In the genomic region with DNA sequence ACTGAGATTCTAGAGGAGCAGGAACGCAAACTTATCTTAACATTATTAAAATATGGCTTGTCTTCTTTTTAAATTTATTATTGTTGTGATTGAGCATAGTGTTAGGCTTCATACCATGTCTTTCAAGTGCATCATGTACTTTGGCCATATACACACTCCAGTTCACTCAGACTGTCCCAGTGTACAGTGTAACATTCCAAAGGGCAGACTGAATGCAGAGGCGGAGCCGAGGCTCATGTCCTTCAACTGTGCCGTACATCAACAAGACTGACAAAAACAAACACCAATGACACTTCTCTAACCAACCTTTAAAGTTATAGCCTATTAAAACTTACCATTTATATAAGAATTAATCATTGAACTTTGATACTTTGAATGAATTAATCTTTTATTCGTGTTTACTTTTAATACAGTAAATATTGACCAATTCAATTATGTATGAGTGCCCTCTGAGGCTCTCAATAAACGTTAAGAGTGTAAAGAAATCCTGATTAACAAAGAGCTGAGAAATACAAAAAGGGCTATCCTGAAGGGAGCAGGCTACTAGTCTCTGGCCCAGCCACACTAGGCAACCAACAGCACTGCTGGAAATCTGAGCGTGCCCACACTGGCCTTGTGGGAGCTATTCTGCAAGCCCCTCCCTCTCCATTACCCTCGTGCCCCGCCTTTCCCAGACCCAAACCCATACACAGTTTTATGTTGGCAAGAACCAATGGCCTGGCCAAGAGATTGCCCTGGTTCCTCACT, we compare ENCODE assay signal across 14 mouse cellular contexts. TPM values are rescaled to one million over a fixed set of nuclear protein-coding genes. Genes with fewer than 3 reads are reported as not detected.
DNase-seq lines count a peak whose midpoint lies in the region; ATAC-seq and TF ChIP-seq lines count a peak whose summit lies in the region.
"Had no signal": no experiment of that assay in that cellular context is flagged by ENCODE, and none has a peak within 500 bp of the region (broad histone marks: within the 10 kb centered on the region; RNA-seq: fewer than 3 reads in every experiment).

No protein-coding gene starts in this region.

- WGBS in lung, embryonic 14.5 days = 63% methylated on average over 9 of the region's 9 CpGs
- 53% methylated on average over 9 of the region's 9 CpGs for WGBS in intestine, postnatal 0 days
- 71% methylated on average over 9 of the region's 9 CpGs for WGBS in liver, embryonic 14.5 days (ENCODE audit: insufficient replicate concordance)

- no peaks in the 10 kb centered on the region for H3K27me3 ChIP-seq in lung, embryonic 14.5 days (ENCODE audit: insufficient read depth, low read length)
- H3K27me3 ChIP-seq in intestine, postnatal 0 days (replicated peaks; ENCODE audit: control insufficient read depth, insufficient read depth, low read length) = no peaks in the 10 kb centered on the region
- H3K27me3 ChIP-seq in liver, embryonic 14.5 days (ENCODE audit: control insufficient read depth, insufficient read depth, low read length) = no peaks in the 10 kb centered on the region
- H3K27me3 ChIP-seq: forebrain, embryonic 13.5 days; hindbrain, embryonic 15.5 days; limb, embryonic 12.5 days had no signal

- no peak overlapping the region for H3K9ac ChIP-seq in lung, embryonic 14.5 days
- H3K9ac ChIP-seq in intestine, postnatal 0 days (ENCODE audit: low read depth, low read length) = no peak overlapping the region
- no peak overlapping the region for H3K9ac ChIP-seq in liver, embryonic 14.5 days (replicated peaks)
- H3K9ac ChIP-seq: forebrain, embryonic 13.5 days; hindbrain, embryonic 15.5 days; limb, embryonic 12.5 days had no signal

- peak; percentile 53; the same call in 1 of the 2 replicates for ATAC-seq in lung, embryonic 14.5 days (ENCODE audit: insufficient read depth)
- peak; percentile 83 for ATAC-seq in intestine, postnatal 0 days
- ATAC-seq in liver, embryonic 14.5 days (ENCODE audit: insufficient read depth) = peak; percentile 64
- ATAC-seq: forebrain, embryonic 13.5 days had no signal

- no peak overlapping the region for H3K27ac ChIP-seq in lung, embryonic 14.5 days (ENCODE audit: low read depth)
- no peak overlapping the region for H3K27ac ChIP-seq in intestine, postnatal 0 days (ENCODE audit: low read depth, low read length)
- no peak overlapping the region for H3K27ac ChIP-seq in liver, embryonic 14.5 days
- H3K27ac ChIP-seq: forebrain, embryonic 13.5 days; hindbrain, embryonic 15.5 days; layer of hippocampus, adult 2 months; limb, embryonic 12.5 days; midbrain, embryonic 10.5 days had no signal

- no peak overlapping the region for H3K4me2 ChIP-seq in lung, embryonic 14.5 days
- no peak overlapping the region for H3K4me2 ChIP-seq in intestine, postnatal 0 days (replicated peaks; ENCODE audit: low read depth)
- no peak overlapping the region for H3K4me2 ChIP-seq in liver, embryonic 14.5 days (ENCODE audit: low read depth)
- H3K4me2 ChIP-seq: forebrain, embryonic 13.5 days; hindbrain, embryonic 15.5 days; limb, embryonic 12.5 days had no signal

- no peak for TF ChIP-seq CTCF in lung, embryonic 14.5 days (IDR thresholded peaks at IDR 0.05; ENCODE audit: low read depth)
- TF ChIP-seq CTCF in intestine, postnatal 0 days (IDR thresholded peaks at IDR 0.05; ENCODE audit: low read depth) = no peak
- no peak for TF ChIP-seq CTCF in liver, embryonic 14.5 days (IDR thresholded peaks at IDR 0.05; ENCODE audit: low read depth)

- TF ChIP-seq EP300 in liver, embryonic 14.5 days (IDR thresholded peaks at IDR 0.05; ENCODE audit: low read depth) = no peak

- no peak for DNase-seq in lung, embryonic 14.5 days
- DNase-seq in lung, postnatal 14 days = no peak
- DNase-seq in liver, embryonic 14.5 days (ENCODE audit: low read depth in 3 of 3, low spot score in 3 of 3) = peak in 1 of 3 experiments; percentile 10
- DNase-seq in thymus, postnatal 25 days = no peak
- DNase-seq in urinary bladder, adult 2 months (ENCODE audit: low spot score) = no peak
- no peak for DNase-seq in ovary, postnatal 14 days (ENCODE audit: low spot score)
- DNase-seq: cerebellum, adult 9-11 months; thymus, adult 18-20 months had no signal

- no peaks in the 10 kb centered on the region; the same call in 1 of the 2 replicates for H3K4me1 ChIP-seq in lung, embryonic 14.5 days (ENCODE audit: insufficient read depth)
- no peaks in the 10 kb centered on the region for H3K4me1 ChIP-seq in intestine, postnatal 0 days (replicated peaks; ENCODE audit: control insufficient read depth, insufficient read depth, low read length)
- H3K4me1 ChIP-seq in liver, embryonic 14.5 days (replicated peaks; ENCODE audit: control insufficient read depth in 2 of 2, insufficient read depth in 2 of 2, low read length in 1 of 2) = peaks cover 0 to 9% of the 10 kb centered on the region in 2 experiments; a peak in 2 of 4 replicates
- H3K4me1 ChIP-seq: forebrain, embryonic 13.5 days; hindbrain, embryonic 15.5 days; limb, embryonic 12.5 days; midbrain, embryonic 10.5 days had no signal

- no peak overlapping the region for H3K4me3 ChIP-seq in lung, embryonic 14.5 days (ENCODE audit: low read depth, low read length)
- H3K4me3 ChIP-seq in intestine, postnatal 0 days (ENCODE audit: low read depth, low read length) = no peak overlapping the region
- no peak overlapping the region for H3K4me3 ChIP-seq in liver, embryonic 14.5 days (ENCODE audit: insufficient read depth in 1 of 2, low read depth in 2 of 2, low read length in 2 of 2)
- H3K4me3 ChIP-seq: forebrain, embryonic 13.5 days; hindbrain, embryonic 15.5 days; layer of hippocampus, adult 2 months; limb, embryonic 12.5 days; midbrain, embryonic 10.5 days had no signal

- peaks cover 4% of the 10 kb centered on the region; the same call in 1 of the 2 replicates for H3K36me3 ChIP-seq in lung, embryonic 14.5 days (ENCODE audit: insufficient read depth)
- peaks cover 14% of the 10 kb centered on the region for H3K36me3 ChIP-seq in intestine, postnatal 0 days (ENCODE audit: control insufficient read depth, insufficient read depth)
- no peaks in the 10 kb centered on the region; the same call in 1 of the 2 replicates for H3K36me3 ChIP-seq in liver, embryonic 14.5 days (replicated peaks; ENCODE audit: control insufficient read depth, insufficient read depth, low read depth)
- H3K36me3 ChIP-seq: hindbrain, embryonic 15.5 days had no signal

- no peaks in the 10 kb centered on the region for H3K9me3 ChIP-seq in lung, embryonic 14.5 days (ENCODE audit: low read depth, low read length)
- no peaks in the 10 kb centered on the region for H3K9me3 ChIP-seq in intestine, postnatal 0 days (ENCODE audit: control insufficient read depth)
- no peaks in the 10 kb centered on the region for H3K9me3 ChIP-seq in liver, embryonic 14.5 days (ENCODE audit: control insufficient read depth, low read length)
- H3K9me3 ChIP-seq: forebrain, embryonic 13.5 days; hindbrain, embryonic 15.5 days; limb, embryonic 12.5 days; midbrain, embryonic 10.5 days had no signal

RNA-seq across cellular contexts. Expression of a gene that starts 29.7 kb away (rescaled TPM):
- 43.5 and 45.0 TPM in 2 replicates for polyA plus RNA-seq in lung, embryonic 14.5 days (2014; fragmentation: Nextera tagmentation; extraction: Ambion mirVana)
- polyA plus RNA-seq in intestine, postnatal 0 days (2015; fragmentation: Nextera tagmentation; extraction: Ambion mirVana) = 59.4 and 62.3 TPM in 2 replicates
- 7.7 and 11.4 TPM in 2 replicates for polyA plus RNA-seq in liver, embryonic 14.5 days (2012; rRNA removed)
- polyA plus RNA-seq in liver, embryonic 14.5 days (2014; fragmentation: Nextera tagmentation; extraction: Ambion mirVana) = 16.9 and 18.5 TPM in 2 replicates
- polyA plus RNA-seq in urinary bladder, adult 2 months (2012; rRNA removed) = 122 and 125 TPM in 2 replicates
